Mouse (Mus musculus) lung, postnatal 0 days (tissue): Measurements from ENCODE around the gene Ehd3.

Source experiments
- CTCF ChIP-seq: IDR thresholded peaks from 2 replicates; pipeline ENCODE4 v1.5.1; 2016; ENCODE audit warnings: antibody characterized with exemption, mild to moderate bottlenecking
- EP300 ChIP-seq: IDR thresholded peaks from 2 replicates; pipeline ENCODE4 v1.6.1; 2016; ENCODE audit warnings: antibody characterized with exemption, mild to moderate bottlenecking, control low read depth

DNA sequence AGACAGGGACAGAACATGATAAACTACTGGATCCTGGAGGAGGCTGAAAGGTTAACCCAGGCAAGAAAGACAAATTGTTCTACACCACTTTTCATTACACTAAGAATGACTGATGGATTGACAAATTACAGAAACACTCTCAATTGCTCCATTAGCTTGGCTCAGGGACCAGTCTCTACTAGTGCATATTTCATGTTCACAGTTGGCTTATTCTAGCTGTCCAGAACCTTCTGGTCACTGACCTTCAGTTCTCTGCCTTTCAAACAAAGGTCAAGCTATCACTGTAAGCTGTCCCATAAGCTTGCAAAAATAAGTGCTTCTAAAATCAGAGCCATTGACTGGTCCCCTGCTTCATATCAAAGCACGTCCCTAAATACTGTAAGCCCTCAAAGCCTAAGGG is 39.0 kb downstream of the Ehd3 start:
- TF ChIP-seq EP300 (no peak), CTCF (no peak)
